Mouse (Mus musculus) hindbrain, embryonic 16.5 days (tissue): ENCODE data around the gene Cttnbp2. TPM values are rescaled to one million over a fixed set of nuclear protein-coding genes. Genes with fewer than 3 reads are reported as not detected.

ENCODE experiments used
- ATAC-seq: fragments of 200-750 bp; cut with Nextera tagmentation; 2 replicates; pipeline ENCODE4 v1.8.0; 2017; ENCODE audit warnings: moderate TSS enrichment, moderate library complexity
- H3K27ac ChIP-seq: fragments of 300-500 bp; sonication (generic); 2 replicates; pipeline ENCODE4 v1.5.1; 2014; ENCODE audit warnings: low read depth, mild to moderate bottlenecking, control low read depth, low read length, moderate library complexity
- H3K27me3 ChIP-seq: fragments of 300-500 bp; sonication (generic); replicated peaks from 2 replicates; pipeline ENCODE4 v1.6.1; 2014; ENCODE audit warnings: low read length; ENCODE audit not compliant: control insufficient read depth, insufficient read depth
- H3K36me3 ChIP-seq: fragments of 300-500 bp; sonication (generic); 2 replicates; pipeline ENCODE4 v1.6.1; 2014; ENCODE audit warnings: mild to moderate bottlenecking, low read length, moderate library complexity, mixed read lengths; ENCODE audit not compliant: control insufficient read depth, insufficient read depth
- H3K4me1 ChIP-seq: fragments of 300-500 bp; sonication (generic); 2 replicates; pipeline ENCODE4 v1.6.1; 2014; ENCODE audit warnings: low read depth, low read length; ENCODE audit not compliant: control insufficient read depth, insufficient read depth
- H3K4me2 ChIP-seq: fragments of 300-500 bp; sonication (generic); 2 replicates; pipeline ENCODE4 v1.6.1; 2014; ENCODE audit warnings: mild to moderate bottlenecking, low read length, control low read depth, moderate library complexity
- H3K4me3 ChIP-seq: fragments of 300-500 bp; sonication (generic); 2 replicates; pipeline ENCODE4 v1.5.1; 2014; ENCODE audit warnings: mild to moderate bottlenecking, low read length, control low read depth, moderate library complexity
- H3K9ac ChIP-seq: fragments of 300-500 bp; sonication (generic); 2 replicates; pipeline ENCODE4 v1.6.1; 2014; ENCODE audit warnings: low read depth, mild to moderate bottlenecking, control low read depth, low read length, moderate library complexity
- H3K9me3 ChIP-seq: fragments of 300-500 bp; sonication (generic); 2 replicates; pipeline ENCODE4 v1.6.1; 2014; ENCODE audit warnings: mild to moderate bottlenecking, low read length, moderate library complexity; ENCODE audit not compliant: control insufficient read depth
- WGBS: fragments of 180-500 bp; shearing (Covaris S2); extraction: QIAGEN DNeasy Blood & Tissue Kit; methylation state at CpG from one replicate; pipeline ENCODE4 v1.1.7; 2014; 5-methylcytosine and 5-hydroxymethylcytosine counted together
- polyA plus RNA-seq: library from polyadenylated mRNA; unstranded; fragments of >200 nt; fragmentation: Nextera tagmentation; extraction: Ambion mirVana; gene quantifications from 2 replicates; pipeline ENCODE4 v1.2.1, GENCODE M21; 2015

Gene Cttnbp2
- polyA plus RNA-seq, 1 experiment from 2014 or later = 44.5 TPM

GRCm38 (mm10) chr6:18511886-18512285, 2.8 kb downstream of the Cttnbp2 start:
- no peaks in the 10 kb centered on the region for H3K9me3 ChIP-seq
- no peaks in the 10 kb centered on the region for H3K36me3 ChIP-seq
- H3K9ac ChIP-seq = peak overlapping the region; percentile 9; the same call in 1 of the 2 replicates
- H3K27me3 ChIP-seq = no peaks in the 10 kb centered on the region
- peak overlapping the region; percentile 38 for H3K4me2 ChIP-seq
- H3K4me3 ChIP-seq = peak overlapping the region; percentile 8; the same call in 1 of the 2 replicates
- ATAC-seq = no peak
- WGBS = 60% methylated on average over 6 of the region's 6 CpGs
- H3K27ac ChIP-seq = no peak overlapping the region
- H3K4me1 ChIP-seq = peaks cover 11% of the 10 kb centered on the region

- 75% methylated on average over 2 of the region's 2 CpGs for WGBS
- ATAC-seq = no peak
- no peaks in the 10 kb centered on the region for H3K9me3 ChIP-seq
- H3K4me2 ChIP-seq = no peak overlapping the region
- no peaks in the 10 kb centered on the region for H3K36me3 ChIP-seq
- H3K4me1 ChIP-seq = peaks cover 7% of the 10 kb centered on the region
- no peak overlapping the region for H3K9ac ChIP-seq
- H3K27ac ChIP-seq = no peak overlapping the region
- H3K27me3 ChIP-seq = no peaks in the 10 kb centered on the region
- H3K4me3 ChIP-seq = no peak overlapping the region
Observed at GRCm38 (mm10) chr6:18508036-18508435, 6.6 kb downstream of the Cttnbp2 start.

- Histone ChIP-seq H3K4me1 (no peaks in the 10 kb centered on the region), H3K4me3 (no peak overlapping the region), H3K4me2 (no peak overlapping the region), H3K27me3 (no peaks in the 10 kb centered on the region), H3K27ac (no peak overlapping the region), H3K9ac (no peak overlapping the region), H3K9me3 (no peaks in the 10 kb centered on the region), H3K36me3 (peaks cover 8% of the 10 kb centered on the region)
- no peak for ATAC-seq
- WGBS = 70% methylated on average over 5 of the region's 5 CpGs
Observed at GRCm38 (mm10) chr6:18499833-18500232, 14.8 kb downstream of the Cttnbp2 start.

- Histone ChIP-seq H3K4me2 (no peak overlapping the region), H3K27ac (no peak overlapping the region), H3K4me3 (no peak overlapping the region), H3K9me3 (no peaks in the 10 kb centered on the region), H3K9ac (no peak overlapping the region), H3K27me3 (no peaks in the 10 kb centered on the region), H3K36me3 (0 out of 2 replicates have a peak, but pooled peaks cover 2% of the 10 kb centered on the region), H3K4me1 (no peaks in the 10 kb centered on the region; the same call in 1 of the 2 replicates)
- WGBS = 44% methylated on average over 1 of the region's 1 CpGs
- no peak for ATAC-seq
Observed at GRCm38 (mm10) chr6:18492977-18493376, 21.7 kb downstream of the Cttnbp2 start.

- WGBS = 50% methylated on average over 6 of the region's 6 CpGs
- no peak overlapping the region for H3K9ac ChIP-seq
- ATAC-seq = no peak
- 0 out of 2 replicates have a peak, but pooled peaks cover 2% of the 10 kb centered on the region for H3K36me3 ChIP-seq
- H3K4me2 ChIP-seq = no peak overlapping the region
- H3K4me3 ChIP-seq = no peak overlapping the region
- H3K9me3 ChIP-seq = no peaks in the 10 kb centered on the region
- H3K27ac ChIP-seq = no peak overlapping the region
- H3K4me1 ChIP-seq = no peaks in the 10 kb centered on the region; the same call in 1 of the 2 replicates
- H3K27me3 ChIP-seq = no peaks in the 10 kb centered on the region
Observed at GRCm38 (mm10) chr6:18492248-18492901, 22.3 kb downstream of the Cttnbp2 start.

GRCm38 (mm10) chr6:18485087-18485486, 29.6 kb downstream of the Cttnbp2 start:
- H3K9ac ChIP-seq = no peak overlapping the region
- H3K27ac ChIP-seq = peak overlapping the region; percentile 24; the same call in 1 of the 2 replicates
- H3K36me3 ChIP-seq = no peaks in the 10 kb centered on the region
- no peak for ATAC-seq
- no peaks in the 10 kb centered on the region for H3K27me3 ChIP-seq
- no peaks in the 10 kb centered on the region for H3K4me1 ChIP-seq
- H3K4me3 ChIP-seq = no peak overlapping the region
- H3K9me3 ChIP-seq = no peaks in the 10 kb centered on the region
- H3K4me2 ChIP-seq = no peak overlapping the region

- H3K4me3 ChIP-seq = no peak overlapping the region
- ATAC-seq = no peak
- no peaks in the 10 kb centered on the region for H3K9me3 ChIP-seq
- H3K9ac ChIP-seq = no peak overlapping the region
- no peaks in the 10 kb centered on the region for H3K27me3 ChIP-seq
- H3K27ac ChIP-seq = no peak overlapping the region
- no peak overlapping the region for H3K4me2 ChIP-seq
- 83% methylated on average over 5 of the region's 5 CpGs for WGBS
- no peaks in the 10 kb centered on the region for H3K36me3 ChIP-seq
- H3K4me1 ChIP-seq = no peaks in the 10 kb centered on the region
Observed at GRCm38 (mm10) chr6:18484061-18484460, 30.6 kb downstream of the Cttnbp2 start.

- Histone ChIP-seq H3K4me1 (no peaks in the 10 kb centered on the region), H3K36me3 (no peaks in the 10 kb centered on the region), H3K9ac (no peak overlapping the region), H3K9me3 (no peaks in the 10 kb centered on the region), H3K4me2 (no peak overlapping the region), H3K27ac (no peak overlapping the region), H3K4me3 (no peak overlapping the region), H3K27me3 (no peaks in the 10 kb centered on the region)
- ATAC-seq = no peak
Observed at GRCm38 (mm10) chr6:18482546-18482945, 32.1 kb downstream of the Cttnbp2 start.

- Histone ChIP-seq H3K27me3 (no peaks in the 10 kb centered on the region), H3K9ac (no peak overlapping the region), H3K27ac (no peak overlapping the region), H3K4me1 (no peaks in the 10 kb centered on the region), H3K4me2 (no peak overlapping the region), H3K36me3 (no peaks in the 10 kb centered on the region), H3K4me3 (no peak overlapping the region), H3K9me3 (no peaks in the 10 kb centered on the region)
- no peak for ATAC-seq
- WGBS = 82% methylated on average over 3 of the region's 3 CpGs
Observed at GRCm38 (mm10) chr6:18481781-18482180, 32.9 kb downstream of the Cttnbp2 start.
